Mouse (Mus musculus): ENCODE measurements around the gene Eef1akmt3. TPM values are rescaled to one million over a fixed set of nuclear protein-coding genes. Genes with fewer than 3 reads are reported as not detected.

The Eef1akmt3 gene
- polyA plus RNA-seq, 1 experiment from 2014 or later = not detected

DNA sequence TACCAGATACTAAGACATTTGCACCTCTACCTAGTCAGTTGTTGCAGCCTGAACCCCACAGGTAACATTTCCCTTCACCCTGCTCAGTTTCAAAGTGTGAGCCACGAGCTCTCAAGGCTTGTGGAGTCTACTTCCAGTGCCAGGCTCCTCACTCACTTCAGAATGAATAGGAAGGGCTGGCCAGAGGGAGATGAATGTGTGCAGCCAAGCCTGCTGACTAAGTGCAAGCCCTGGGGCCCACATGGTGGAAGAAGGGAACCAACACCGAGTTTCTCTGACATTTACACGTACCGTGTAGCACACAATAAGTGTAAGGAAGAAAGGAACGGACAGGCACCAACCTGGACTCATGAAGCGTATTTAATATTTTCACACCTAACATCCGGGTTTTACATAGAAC, 37.5 kb downstream of the Eef1akmt3 start:
- Histone ChIP-seq H3K36me3 (ENCODE audit: inconsistent target) (peaks cover 1% of the 10 kb centered on the region; the same call in 1 of the 2 replicates), H3K79me2 (ENCODE audit: inconsistent target) (no peaks in the 10 kb centered on the region), H3K4me3 (ENCODE audit: inconsistent target) (no peak overlapping the region), H3K27ac (no peak overlapping the region)
- 81% methylated on average over 7 of the region's 7 CpGs for WGBS (ENCODE audit: missing documents)

DNA sequence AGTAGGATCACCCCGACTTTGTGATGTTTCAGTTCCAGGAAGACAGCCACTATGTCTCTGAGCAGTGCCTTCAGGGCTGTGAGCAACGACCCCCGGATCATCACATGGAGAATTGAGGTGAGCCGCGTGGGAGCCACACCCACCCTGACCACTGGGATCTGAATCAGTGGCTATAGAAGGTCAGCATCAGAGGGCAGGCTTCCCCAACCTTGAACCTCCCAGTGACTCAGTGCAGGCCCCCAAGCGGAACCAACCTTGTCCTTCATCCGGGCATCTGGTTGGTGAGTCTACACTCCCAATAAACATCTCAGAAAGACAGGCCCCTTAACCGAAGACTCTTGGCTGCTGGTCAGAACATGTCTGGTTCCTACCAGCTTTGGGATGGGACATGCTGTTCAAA, 38.0 kb downstream of the Eef1akmt3 start:
- WGBS (ENCODE audit: missing documents) = 91% methylated on average over 5 of the region's 8 CpGs
- H3K36me3 ChIP-seq (ENCODE audit: inconsistent target) = peaks cover 6% of the 10 kb centered on the region

DNA sequence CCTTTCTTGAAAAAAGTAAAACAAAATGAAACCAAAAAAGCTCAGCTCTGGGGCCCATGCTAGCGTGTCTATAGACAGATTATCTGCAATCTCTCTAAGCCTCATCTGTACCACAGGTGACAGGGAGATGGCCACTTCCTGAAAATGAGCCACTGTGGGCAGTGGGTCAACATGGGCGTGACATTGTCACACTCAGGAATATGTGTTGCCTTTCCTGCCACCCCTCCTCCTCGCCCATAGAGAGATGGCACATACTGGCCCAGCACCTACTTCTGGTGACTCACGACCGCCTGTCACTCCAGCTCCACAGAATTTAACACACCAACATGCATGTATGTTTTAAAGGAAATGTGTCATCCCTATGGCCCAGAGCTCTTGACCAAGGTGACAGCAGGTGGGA, 38.5 kb downstream of the Eef1akmt3 start:
- peaks cover 11% of the 10 kb centered on the region for H3K36me3 ChIP-seq (ENCODE audit: inconsistent target)
- H3K79me2 ChIP-seq (ENCODE audit: inconsistent target) = no peaks in the 10 kb centered on the region
- H3K27ac ChIP-seq = no peak overlapping the region
- no peak overlapping the region for H3K4me3 ChIP-seq (ENCODE audit: inconsistent target)
- 75% methylated on average over 5 of the region's 5 CpGs for WGBS (ENCODE audit: missing documents)

More for the DNA sequence above, 38.0 kb downstream of the Eef1akmt3 start:
- no peak overlapping the region for H3K27ac ChIP-seq
- no peak overlapping the region for H3K4me3 ChIP-seq (ENCODE audit: inconsistent target)
- H3K79me2 ChIP-seq (ENCODE audit: inconsistent target) = no peaks in the 10 kb centered on the region

DNA sequence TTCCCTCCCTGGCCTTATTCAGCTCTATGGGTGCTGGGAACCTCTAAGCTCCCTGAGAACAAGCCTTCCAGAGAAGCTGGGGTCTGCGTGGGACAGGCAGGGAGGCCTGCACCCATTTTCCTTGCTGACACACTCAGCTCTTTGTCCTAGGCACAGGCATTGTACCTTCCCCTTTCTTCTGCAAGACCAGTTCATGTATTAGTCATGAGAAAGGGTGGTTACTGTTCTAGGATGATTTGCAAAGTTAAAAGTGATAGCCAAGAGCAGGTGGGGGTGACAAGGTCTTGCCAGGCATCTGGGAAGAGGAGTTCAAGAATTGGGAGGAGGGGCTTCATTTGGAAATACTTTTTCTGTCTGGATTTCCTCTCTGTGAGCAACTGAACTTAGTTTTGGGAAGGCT, 39.3 kb downstream of the Eef1akmt3 start:
- Histone ChIP-seq H3K79me2 (ENCODE audit: inconsistent target) (no peaks in the 10 kb centered on the region), H3K27ac (no peak overlapping the region), H3K36me3 (ENCODE audit: inconsistent target) (peaks cover 18% of the 10 kb centered on the region), H3K4me3 (ENCODE audit: inconsistent target) (no peak overlapping the region)
- 74% methylated on average over 1 of the region's 1 CpGs for whole genome bisulfite sequencing (ENCODE audit: missing documents)

DNA sequence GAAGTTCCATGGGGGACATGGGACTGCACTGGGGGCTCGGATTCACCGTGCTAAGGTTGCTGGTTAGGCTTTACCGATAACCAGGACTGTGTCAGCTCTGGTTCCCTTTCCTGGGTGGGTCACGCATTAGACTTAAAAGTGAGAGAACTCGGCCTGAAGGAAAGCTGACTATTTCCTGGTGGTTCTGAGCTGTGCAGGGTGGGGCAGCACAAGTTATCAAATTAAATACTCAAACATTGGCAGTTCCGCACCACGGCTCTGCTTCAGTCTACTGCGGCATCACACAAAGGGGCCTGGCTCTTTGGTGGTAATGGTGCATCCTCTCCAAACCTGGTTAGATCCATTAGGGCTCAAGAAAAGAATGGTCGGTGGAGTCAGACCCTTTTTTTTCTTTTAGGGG, 40.0 kb downstream of the Eef1akmt3 start:
- Histone ChIP-seq H3K27ac (no peak overlapping the region), H3K79me2 (ENCODE audit: inconsistent target) (no peaks in the 10 kb centered on the region), H3K36me3 (ENCODE audit: inconsistent target) (peaks cover 18% of the 10 kb centered on the region), H3K4me3 (ENCODE audit: inconsistent target) (no peak overlapping the region)
- 84% methylated on average over 9 of the region's 9 CpGs for WGBS (ENCODE audit: missing documents)

DNA sequence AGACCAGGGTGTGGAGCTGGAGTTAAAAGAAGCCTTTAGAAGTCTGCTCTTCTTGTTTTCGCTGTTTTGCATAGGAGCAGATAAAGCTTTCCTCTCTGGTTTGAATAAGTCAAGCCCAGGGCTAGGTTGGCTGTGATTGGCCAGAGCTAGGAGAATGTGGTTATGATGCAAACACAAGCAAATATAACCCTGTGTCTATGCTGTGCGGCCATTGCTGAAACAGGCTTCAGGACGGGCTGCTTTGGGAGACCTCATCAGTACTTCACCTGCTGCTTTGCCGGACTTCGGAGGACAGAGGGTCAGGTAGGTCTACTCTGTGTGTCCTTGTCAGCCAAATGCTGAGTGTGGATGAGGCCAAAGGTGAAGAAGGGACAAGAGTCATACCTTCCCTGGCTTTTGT, 40.8 kb downstream of the Eef1akmt3 start, which contains the start of gene Avil:
Gene Avil (plus strand): TSS at position 181 of the 400 bp plus-strand sequence.
- Histone ChIP-seq H3K79me2 (ENCODE audit: inconsistent target) (no peaks in the 10 kb centered on the region), H3K36me3 (ENCODE audit: inconsistent target) (peaks cover 23% of the 10 kb centered on the region), H3K4me3 (ENCODE audit: inconsistent target) (no peak within 1 kb of the TSS), H3K27ac (no peak within 1 kb of the TSS)
- 78% methylated on average over 5 of the region's 5 CpGs for WGBS (ENCODE audit: missing documents)

DNA sequence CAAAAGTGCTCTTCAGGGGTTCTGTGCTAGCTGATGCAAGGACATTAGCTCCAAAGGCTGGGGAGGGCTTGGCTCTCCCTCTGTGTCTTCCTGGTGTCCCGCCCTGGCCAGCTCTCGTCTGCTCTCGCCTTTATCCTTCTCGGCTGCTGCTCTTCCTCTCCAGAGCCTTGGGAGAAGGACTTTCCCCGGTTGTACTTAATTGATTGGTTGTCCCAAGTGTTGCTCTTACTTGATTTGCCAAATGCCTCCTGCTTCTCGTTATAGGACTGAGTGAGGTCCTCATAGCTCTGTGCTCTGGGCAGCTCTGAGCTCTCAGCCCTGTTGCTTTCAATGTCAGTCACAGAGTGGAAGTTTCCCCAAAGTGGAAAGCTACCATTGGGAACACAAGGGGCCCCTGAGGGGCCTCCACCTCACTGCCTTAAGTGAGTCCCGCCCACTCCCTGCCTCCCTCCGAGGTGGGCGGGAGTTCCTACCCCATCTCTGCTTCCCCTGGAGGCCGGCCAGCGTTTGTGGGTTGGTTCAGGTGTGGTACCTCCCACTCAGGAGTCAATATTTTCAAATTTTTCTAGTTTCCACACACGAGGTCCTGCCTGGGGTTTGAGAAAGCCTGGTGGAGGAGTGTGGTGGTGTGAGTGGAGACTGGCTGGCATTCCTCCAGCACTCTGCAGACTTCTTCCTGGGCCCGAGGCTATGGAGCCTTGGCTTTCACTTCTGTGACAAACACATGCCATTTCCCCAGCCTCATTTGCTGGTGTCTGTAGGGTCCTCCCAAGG, 43.8 kb downstream of the Eef1akmt3 start:
- Histone ChIP-seq H3K4me3 (ENCODE audit: inconsistent target) (no peak overlapping the region), H3K27ac (no peak overlapping the region), H3K36me3 (ENCODE audit: inconsistent target) (peaks cover 53% of the 10 kb centered on the region), H3K79me2 (ENCODE audit: inconsistent target) (no peaks in the 10 kb centered on the region; the same call in 1 of the 2 replicates)
- 71% methylated on average over 13 of the region's 13 CpGs for WGBS (ENCODE audit: missing documents)

DNA sequence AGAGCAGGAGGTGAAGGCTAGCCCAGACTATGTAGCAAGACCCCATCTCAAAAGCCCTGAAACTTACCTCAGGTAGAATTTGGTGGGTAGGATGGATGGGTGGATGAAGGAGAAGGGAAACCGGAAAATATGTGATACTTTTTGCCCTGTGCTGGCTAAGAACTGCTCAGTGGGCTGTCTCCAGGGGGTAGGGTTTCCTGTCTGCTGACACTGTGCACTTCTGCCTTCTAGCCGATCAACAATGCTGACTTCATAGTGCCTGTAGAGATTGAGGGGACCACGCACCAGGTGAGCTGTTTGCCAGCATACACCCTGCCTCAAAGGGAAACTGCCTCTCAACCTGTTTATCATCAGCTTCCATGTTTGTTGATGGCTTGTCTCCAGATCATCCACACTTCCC, 47.7 kb downstream of the Eef1akmt3 start:
- 73% methylated on average over 3 of the region's 3 CpGs for WGBS (ENCODE audit: missing documents)
- no peak overlapping the region for H3K4me3 ChIP-seq (ENCODE audit: inconsistent target)
- H3K79me2 ChIP-seq (ENCODE audit: inconsistent target) = peaks cover 38% of the 10 kb centered on the region
- peaks cover 62% of the 10 kb centered on the region for H3K36me3 ChIP-seq (ENCODE audit: inconsistent target)
- no peak overlapping the region for H3K27ac ChIP-seq

DNA sequence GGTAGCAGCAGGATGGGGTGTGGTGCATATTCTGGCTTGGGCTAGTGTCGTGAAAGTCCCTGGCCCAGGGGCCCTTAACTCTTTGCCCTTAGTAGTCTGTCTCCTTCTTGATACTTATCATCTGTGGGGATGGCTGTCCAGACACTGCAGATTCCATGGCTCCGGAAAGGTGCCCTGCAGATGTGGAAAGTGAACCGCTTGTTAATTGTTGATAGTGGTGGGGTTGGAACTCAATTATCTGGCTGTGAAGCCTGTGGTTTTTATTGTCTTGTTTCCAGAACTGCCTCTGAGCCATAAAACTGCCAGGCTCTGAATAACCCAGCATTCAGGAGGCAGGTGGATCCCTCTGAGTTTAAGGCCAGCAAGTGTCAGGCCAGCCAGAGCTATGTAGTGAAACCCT, 49.6 kb downstream of the Eef1akmt3 start:
- peaks cover 58% of the 10 kb centered on the region for H3K79me2 ChIP-seq (ENCODE audit: inconsistent target)
- peaks cover 47% of the 10 kb centered on the region; the same call in 1 of the 2 replicates for H3K36me3 ChIP-seq (ENCODE audit: inconsistent target)
- H3K27ac ChIP-seq = no peak overlapping the region
- no peak overlapping the region for H3K4me3 ChIP-seq (ENCODE audit: inconsistent target)
- WGBS (ENCODE audit: missing documents) = 91% methylated on average over 3 of the region's 3 CpGs

DNA sequence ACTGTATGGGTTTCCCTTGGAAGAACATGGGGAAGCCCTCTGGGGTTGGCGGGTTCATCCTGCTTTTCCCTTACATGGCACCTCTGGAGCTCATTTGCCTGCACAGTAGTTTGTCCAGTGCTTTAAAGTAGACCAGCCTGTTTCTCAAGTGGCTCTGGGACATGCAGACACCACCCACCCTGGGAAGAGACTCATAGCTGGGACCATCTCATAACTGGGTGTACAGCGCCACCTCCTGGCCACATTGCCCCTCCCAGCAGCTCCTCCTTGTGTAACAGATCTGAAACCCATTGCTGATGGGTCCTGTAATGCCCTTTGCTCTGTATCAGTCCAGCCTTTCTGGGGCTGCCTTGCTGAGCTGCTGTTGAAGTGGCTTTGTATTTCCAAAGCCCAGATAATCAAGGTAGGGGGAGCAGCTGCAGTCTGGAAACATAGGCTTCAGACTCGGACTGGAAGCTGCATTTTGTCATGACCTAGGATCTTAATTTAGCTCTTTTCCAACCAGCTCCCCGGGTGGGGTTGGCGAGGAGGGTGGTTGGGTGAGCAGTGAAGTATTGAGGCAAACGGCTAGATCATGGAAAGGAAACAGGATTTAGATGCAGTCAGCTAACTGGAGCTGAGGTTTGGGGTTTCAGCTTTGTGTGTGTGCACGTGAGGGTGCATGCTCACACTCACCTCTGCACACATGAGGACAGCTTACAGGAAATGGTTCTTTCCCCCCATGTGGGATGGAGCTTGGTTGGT, 50.8 kb downstream of the Eef1akmt3 start:
- H3K79me2 ChIP-seq (ENCODE audit: inconsistent target) = peaks cover 70% of the 10 kb centered on the region
- H3K27ac ChIP-seq = no peak overlapping the region
- peaks cover 41% of the 10 kb centered on the region; the same call in 1 of the 2 replicates for H3K36me3 ChIP-seq (ENCODE audit: inconsistent target)
- WGBS (ENCODE audit: missing documents) = 58% methylated on average over 7 of the region's 7 CpGs
- no peak overlapping the region for H3K4me3 ChIP-seq (ENCODE audit: inconsistent target)

DNA sequence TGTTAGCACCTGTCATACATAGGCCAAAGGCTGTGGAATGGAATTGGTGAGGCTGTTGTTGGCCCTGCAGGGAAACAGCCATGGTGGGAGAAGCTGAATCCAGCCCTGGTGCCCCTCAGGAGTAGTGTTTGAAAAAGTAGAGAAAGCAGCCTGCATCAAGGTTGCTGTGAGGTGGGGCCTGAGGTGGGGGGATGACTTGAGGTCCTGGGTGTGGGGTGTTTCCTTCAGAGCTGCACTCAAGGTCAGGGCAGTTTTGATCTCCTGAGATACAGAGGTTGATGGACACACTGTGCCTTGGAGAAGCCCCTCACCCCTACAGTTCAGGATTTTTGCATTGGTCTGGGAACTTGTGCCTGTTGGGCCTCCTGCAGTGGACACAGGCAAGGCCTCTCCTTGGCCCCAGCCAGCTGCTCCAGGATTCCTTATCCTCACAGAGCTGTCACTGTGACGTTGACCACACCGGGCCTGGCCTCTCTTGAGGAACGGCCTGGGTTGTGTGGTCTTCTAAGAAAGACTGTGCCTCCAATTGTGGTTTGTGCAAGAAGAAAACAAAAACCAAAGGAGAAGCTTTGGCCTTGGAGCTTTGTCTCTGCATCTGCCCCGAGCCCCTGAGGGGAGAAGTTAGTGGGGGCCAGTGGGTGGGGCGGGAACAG, 52.7 kb downstream of the Eef1akmt3 start:
- Histone ChIP-seq H3K4me3 (ENCODE audit: inconsistent target) (no peak overlapping the region), H3K27ac (no peak overlapping the region), H3K36me3 (ENCODE audit: inconsistent target) (peaks cover 23% of the 10 kb centered on the region; the same call in 1 of the 2 replicates), H3K79me2 (ENCODE audit: inconsistent target) (peaks cover 88% of the 10 kb centered on the region)
- 37% methylated on average over 5 of the region's 5 CpGs for WGBS (ENCODE audit: missing documents)

DNA sequence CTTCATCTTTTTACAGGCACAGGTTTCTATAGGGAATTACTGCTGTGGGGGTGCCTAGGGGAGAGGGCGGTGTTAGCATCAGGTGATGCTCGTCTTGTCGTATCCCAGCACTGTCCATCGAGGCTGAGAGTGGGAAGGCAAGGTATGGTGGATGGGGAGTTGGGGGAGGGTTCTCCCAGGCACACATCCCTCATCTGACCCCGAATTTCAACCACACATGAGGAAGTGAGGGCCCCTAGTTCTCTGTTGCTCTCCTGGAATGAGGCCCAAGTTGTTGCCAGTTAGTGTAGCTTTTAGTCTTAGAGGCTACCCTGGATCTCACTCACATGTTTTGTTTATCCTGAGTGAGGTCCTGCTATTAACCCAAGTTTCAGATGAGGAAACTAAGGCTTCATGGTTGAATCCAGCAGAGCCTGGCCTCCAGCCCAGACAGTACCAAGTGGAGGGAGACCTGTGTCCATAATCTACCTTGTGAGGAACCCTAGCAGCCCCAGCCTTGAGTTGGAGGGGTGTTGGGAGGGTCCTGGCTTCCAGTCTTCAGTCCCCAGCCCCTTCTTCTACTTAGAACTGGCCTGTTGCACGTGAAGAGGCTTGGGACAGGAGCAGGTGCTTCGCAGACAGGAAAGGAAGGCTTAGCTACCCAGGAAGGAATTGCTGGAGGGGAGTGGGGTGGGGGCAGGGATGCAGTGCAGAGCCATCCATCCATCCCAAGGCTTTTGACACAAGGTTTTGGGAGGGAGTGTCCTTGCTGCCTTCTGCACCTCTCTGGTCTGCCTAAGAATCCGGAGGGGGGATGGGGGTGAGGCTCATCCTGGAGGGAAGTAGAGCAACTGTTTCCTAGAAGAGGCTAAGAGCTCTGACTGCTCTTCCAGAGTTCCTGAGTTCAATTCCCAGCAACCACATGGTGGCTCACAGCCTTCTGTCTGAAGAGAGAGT, 53.9 kb downstream of the Eef1akmt3 start:
- H3K27ac ChIP-seq = no peak overlapping the region
- H3K36me3 ChIP-seq (ENCODE audit: inconsistent target) = peaks cover 11% of the 10 kb centered on the region; the same call in 1 of the 2 replicates
- H3K79me2 ChIP-seq (ENCODE audit: inconsistent target) = peaks cover 100% of the 10 kb centered on the region
- WGBS (ENCODE audit: missing documents) = 36% methylated on average over 8 of the region's 8 CpGs
- H3K4me3 ChIP-seq (ENCODE audit: inconsistent target) = no peak overlapping the region

DNA sequence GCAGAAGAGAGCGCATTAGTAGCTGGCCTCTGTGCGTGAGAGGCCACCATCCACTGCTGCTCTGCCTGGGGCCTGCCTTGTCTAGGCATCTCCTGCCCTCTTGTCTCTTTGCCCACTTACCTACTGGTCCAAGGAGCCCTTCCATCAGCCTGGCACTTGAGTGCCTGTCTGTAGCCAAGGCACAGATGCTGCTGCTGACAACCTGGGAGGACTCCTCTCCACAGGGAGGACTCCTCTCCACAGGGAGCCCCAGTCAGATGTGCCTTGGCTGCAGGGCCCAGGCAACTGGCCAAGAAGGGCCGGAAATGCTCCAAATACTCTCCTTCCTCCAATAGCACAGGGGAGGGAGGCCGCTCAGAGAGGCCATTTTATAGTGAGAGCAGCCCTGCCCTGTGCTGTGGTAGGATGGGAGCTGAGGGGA, 54.8 kb downstream of the Eef1akmt3 start:
- peaks cover 2% of the 10 kb centered on the region; the same call in 1 of the 2 replicates for H3K36me3 ChIP-seq (ENCODE audit: inconsistent target)
- peaks cover 100% of the 10 kb centered on the region for H3K79me2 ChIP-seq (ENCODE audit: inconsistent target)
- H3K4me3 ChIP-seq (ENCODE audit: inconsistent target) = no peak overlapping the region
- 61% methylated on average over 3 of the region's 4 CpGs for WGBS (ENCODE audit: missing documents)
- H3K27ac ChIP-seq = 0 out of 2 replicates have a peak overlapping the region, but pooled peaks have one; percentile 5

DNA sequence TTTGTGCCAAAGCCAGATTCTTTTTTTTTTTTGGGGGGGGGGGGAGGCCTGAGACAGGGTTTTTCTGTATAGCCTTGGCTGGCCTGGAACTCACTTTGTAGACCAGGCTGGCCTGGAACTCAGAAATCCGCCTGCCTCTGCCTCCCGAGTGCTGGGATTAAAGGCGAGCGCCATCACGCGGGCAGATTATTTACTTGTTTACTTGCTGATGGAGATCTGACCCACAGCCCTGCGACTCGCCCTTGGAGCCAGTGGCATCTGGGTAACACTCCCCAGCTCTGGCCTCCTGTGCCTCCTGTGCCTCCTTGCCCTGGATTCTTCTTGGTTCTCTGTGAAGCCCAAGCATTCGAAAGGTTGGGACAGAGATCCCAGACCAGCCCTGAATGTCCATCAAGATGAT, 55.7 kb downstream of the Eef1akmt3 start:
- 96% methylated on average over 5 of the region's 9 CpGs for WGBS (ENCODE audit: missing documents)
- H3K36me3 ChIP-seq (ENCODE audit: inconsistent target) = no peaks in the 10 kb centered on the region

More for the DNA sequence above, 55.7 kb downstream of the Eef1akmt3 start:
- peaks cover 100% of the 10 kb centered on the region for H3K79me2 ChIP-seq (ENCODE audit: inconsistent target)
- no peak overlapping the region for H3K27ac ChIP-seq
- H3K4me3 ChIP-seq (ENCODE audit: inconsistent target) = no peak overlapping the region

Measured in macrophage (primary cell).